Mouse (Mus musculus) stomach, postnatal 0 days (tissue): ENCODE measurements around the gene Gramd4.

ENCODE experiments used
- CTCF ChIP-seq: IDR thresholded peaks from 2 replicates; pipeline ENCODE4 v1.5.1; 2016; ENCODE audit warnings: antibody characterized with exemption, low read depth, mild to moderate bottlenecking, moderate library complexity
- EP300 ChIP-seq: optimal IDR thresholded peaks from 2 replicates; pipeline ENCODE3; 2016; ENCODE audit warnings: antibody characterized with exemption

DNA sequence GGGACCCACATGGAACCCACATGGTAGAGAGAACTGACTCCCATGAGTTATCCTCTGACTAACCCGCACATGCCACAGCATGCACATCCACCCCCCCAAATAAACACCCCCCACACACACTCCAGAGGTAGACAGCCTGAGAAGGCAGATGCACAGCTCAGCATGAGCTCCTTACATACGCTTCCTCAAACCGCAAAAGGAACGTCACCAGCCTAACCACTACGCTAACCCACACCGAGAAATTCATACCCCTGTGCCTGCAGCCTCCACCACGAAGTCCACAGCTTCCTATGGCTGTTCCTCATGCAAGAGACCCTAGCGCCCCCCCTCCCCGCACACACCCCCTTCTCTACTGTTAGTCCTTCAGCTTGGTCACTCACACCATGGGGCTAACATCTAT is 35.5 kb upstream of the Gramd4 start:
- TF ChIP-seq CTCF (no peak), EP300 (no peak)
